Mouse (Mus musculus): ENCODE data around the gene Gm15130.

The Gm15130 gene

DNA sequence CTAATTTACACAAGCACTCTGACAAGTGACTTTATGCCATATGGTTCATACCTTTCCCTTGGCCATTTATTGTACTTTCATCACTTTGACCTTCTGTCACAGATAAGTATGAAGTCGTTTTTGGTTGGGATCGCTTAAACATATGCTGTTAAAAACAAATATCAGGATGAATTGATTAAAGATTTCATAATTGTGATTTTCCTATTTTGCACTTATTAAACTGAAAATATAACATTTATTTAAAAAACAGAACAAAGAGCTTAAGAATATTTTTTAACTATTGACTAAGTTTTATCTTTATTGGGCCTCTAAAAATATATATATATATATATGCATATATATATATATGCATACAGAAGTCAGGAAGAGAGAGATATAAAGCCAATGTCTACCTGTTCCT, at the start of gene Gm15130:
TSS of gene Gm15130 (minus strand) at position 101 of the 400 bp plus-strand sequence.
- DNase-seq (ENCODE audit: low spot score), result no peak

DNA sequence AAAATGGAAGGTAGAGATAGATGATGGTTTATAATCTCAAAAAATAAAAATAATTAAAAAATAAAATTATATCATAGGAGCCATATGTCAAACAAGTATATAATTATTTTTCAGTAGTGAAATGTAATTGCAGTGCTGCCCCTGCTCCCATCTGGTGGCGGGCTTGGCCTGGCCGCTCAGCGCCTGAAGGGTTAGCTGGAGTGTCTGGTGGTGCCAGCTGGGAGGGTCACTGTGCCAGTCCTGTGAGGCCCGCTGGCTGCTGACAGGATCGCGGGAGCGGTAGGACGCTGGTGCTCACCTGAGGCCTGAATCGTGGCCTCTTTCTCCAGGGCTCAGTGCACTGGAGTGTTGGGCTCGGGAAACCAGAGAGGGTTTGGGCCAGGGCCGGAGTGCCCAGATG, 29.3 kb upstream of the Gm15130 start:
- DNase-seq (ENCODE audit: low spot score), result no peak

DNA sequence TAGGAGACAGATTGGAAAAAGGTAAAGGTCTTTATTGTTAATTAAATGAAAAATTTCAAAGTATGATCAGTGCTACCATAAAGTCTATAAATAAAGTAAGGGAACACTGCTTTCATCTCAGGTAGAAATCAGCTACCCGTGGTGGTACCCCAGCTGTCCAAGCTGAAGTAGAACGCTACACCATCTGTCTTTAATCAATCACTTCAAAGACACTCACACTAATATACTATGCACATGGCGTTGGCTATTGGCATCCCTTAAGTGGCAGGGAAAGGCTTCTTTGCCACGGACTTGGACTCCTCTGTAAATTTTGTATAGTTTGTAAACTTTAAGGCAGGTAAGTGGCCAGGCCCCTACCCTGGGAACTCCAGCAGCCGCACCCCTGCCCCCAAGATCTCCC, 17.0 kb downstream of the Gm15130 start:
- DNase-seq (ENCODE audit: low spot score), result no peak

DNA sequence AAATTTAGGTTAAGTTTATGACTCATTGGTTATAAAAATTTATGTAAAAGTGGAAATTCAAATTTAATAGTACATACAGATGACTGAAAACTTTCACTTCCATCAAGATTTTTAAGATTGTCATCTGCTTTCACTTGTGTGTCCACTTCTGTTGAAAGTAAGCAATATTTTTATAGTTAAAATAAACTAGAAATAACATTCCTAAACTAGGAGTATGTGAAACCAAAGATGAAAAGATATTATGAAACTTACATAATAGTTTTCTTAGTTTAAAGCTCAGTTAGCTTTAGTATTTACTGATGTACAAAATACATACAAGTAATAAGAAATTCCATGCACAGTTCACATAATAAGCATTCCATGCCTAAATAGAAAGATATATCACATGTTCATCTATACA, 46.9 kb downstream of the Gm15130 start, which contains the start of gene Gm13941:
TSS of gene Gm13941 (minus strand) at position 101 of the 400 bp plus-strand sequence.
- DNase-seq (ENCODE audit: low spot score), result no peak
